Mouse (Mus musculus) hindbrain, postnatal 0 days (tissue): ENCODE measurements around the gene Olfr860. TPM values are rescaled to one million over a fixed set of nuclear protein-coding genes. Genes with fewer than 3 reads are reported as not detected.
"Not testable (repeated sequence)": the region's sequence is repeated elsewhere in the genome, so short reads cannot be mapped to it uniquely, and the experiment has no call there.

Experiments used
- ATAC-seq: fragments of 200-750 bp; cut with Nextera tagmentation; 2 replicates; pipeline ENCODE4 v1.8.0; 2017; ENCODE audit warnings: mild to moderate bottlenecking, moderate TSS enrichment, moderate library complexity
- DNase-seq: peaks from one replicate; pipeline ENCODE4 v3.0.0-alpha.2; 2015; ENCODE audit warnings: low spot score
- H3K27ac ChIP-seq: fragments of 300-500 bp; sonication (generic); 2 replicates; pipeline ENCODE4 v1.5.1; 2014; ENCODE audit warnings: mild to moderate bottlenecking
- H3K27me3 ChIP-seq: fragments of 300-500 bp; sonication (generic); 2 replicates; pipeline ENCODE4 v1.6.1; 2014; ENCODE audit warnings: low read length, mixed read lengths; ENCODE audit not compliant: insufficient read depth
- H3K36me3 ChIP-seq: fragments of 300-500 bp; sonication (generic); 2 replicates; pipeline ENCODE4 v1.6.1; 2014; ENCODE audit warnings: low read length, mixed read lengths; ENCODE audit not compliant: insufficient read depth
- H3K4me1 ChIP-seq: fragments of 300-500 bp; sonication (generic); 2 replicates; pipeline ENCODE4 v1.6.1; 2014; ENCODE audit warnings: antibody characterized with exemption, low read length, mixed read lengths; ENCODE audit not compliant: insufficient read depth
- H3K4me2 ChIP-seq: fragments of 300-500 bp; sonication (generic); 2 replicates; pipeline ENCODE4 v1.6.1; 2014; ENCODE audit warnings: low read depth, mild to moderate bottlenecking, low read length, moderate library complexity, mixed read lengths
- H3K4me3 ChIP-seq: fragments of 300-500 bp; sonication (generic); 2 replicates; pipeline ENCODE4 v1.5.1; 2014; ENCODE audit warnings: low read length
- H3K9ac ChIP-seq: fragments of 300-500 bp; sonication (generic); replicated peaks from 2 replicates; pipeline ENCODE4 v1.6.1; 2014; ENCODE audit warnings: mild to moderate bottlenecking, low read length, moderate library complexity, mixed read lengths
- H3K9me3 ChIP-seq: fragments of 300-500 bp; sonication (generic); 2 replicates; pipeline ENCODE4 v1.6.1; 2016; ENCODE audit warnings: low read length, mixed read lengths
- CTCF ChIP-seq: IDR thresholded peaks from 2 replicates; pipeline ENCODE4 v1.5.1; 2016; ENCODE audit warnings: antibody characterized with exemption, control low read depth, low read depth
- WGBS: fragments of 180-500 bp; shearing (Covaris S2); extraction: QIAGEN DNeasy Blood & Tissue Kit; methylation state at CpG from one replicate; pipeline ENCODE4 v1.1.7; 2014; 5-methylcytosine and 5-hydroxymethylcytosine counted together
- polyA plus RNA-seq: library from polyadenylated mRNA; unstranded; fragments of >200 nt; fragmentation: Nextera tagmentation; extraction: Ambion mirVana; gene quantifications from 2 replicates; pipeline ENCODE4 v1.2.1, GENCODE M21; 2015
- total RNA-seq: library from RNA; depleted of rRNA; stranded (reverse); fragments of >200 nt; gene quantifications from 2 replicates; pipeline ENCODE4 v1.2.3, GENCODE M21; 2014; rRNA removed

The Olfr860 gene
- not detected in 2 replicates for total RNA-seq
- polyA plus RNA-seq: not detected in 2 replicates

GRCm38 (mm10) chr9:19849647-19850046, at the start of gene Olfr860:
Gene Olfr860, minus strand, starts transcription at chr9:19849747.
- no peak within 1 kb of the TSS for H3K4me2 ChIP-seq
- no peak within 1 kb of the TSS for H3K27ac ChIP-seq
- DNase-seq (no peak), ATAC-seq (no peak)
- no peak for TF ChIP-seq CTCF
- 87% methylated on average over 1 of the region's 1 CpGs for WGBS
- H3K9ac ChIP-seq: no peak within 1 kb of the TSS
- no peaks in the 10 kb centered on the region for H3K36me3 ChIP-seq
- no peaks in the 10 kb centered on the region for H3K27me3 ChIP-seq
- H3K4me1 ChIP-seq: no peaks in the 10 kb centered on the region
- no peaks in the 10 kb centered on the region; the same call in 1 of the 2 replicates for H3K9me3 ChIP-seq
- no peak within 1 kb of the TSS for H3K4me3 ChIP-seq

GRCm38 (mm10) chr9:19887904-19888303, 38.4 kb upstream of the Olfr860 start, which contains the start of gene Olfr862:
Gene Olfr862, minus strand, starts transcription at chr9:19888004.
- H3K4me3 ChIP-seq: no peak within 1 kb of the TSS
- ATAC-seq (no peak), DNase-seq (no peak)
- peaks cover 13% of the 10 kb centered on the region for H3K9me3 ChIP-seq
- H3K4me2 ChIP-seq: no peak within 1 kb of the TSS
- H3K36me3 ChIP-seq: no peaks in the 10 kb centered on the region
- no peak for TF ChIP-seq CTCF
- no peaks in the 10 kb centered on the region for H3K27me3 ChIP-seq
- no peaks in the 10 kb centered on the region for H3K4me1 ChIP-seq
- H3K27ac ChIP-seq: no peak within 1 kb of the TSS
- no peak within 1 kb of the TSS for H3K9ac ChIP-seq

- not testable (repeated sequence) for H3K4me3 ChIP-seq, H3K36me3 ChIP-seq, H3K9ac ChIP-seq, DNase-seq, H3K27me3 ChIP-seq, ATAC-seq, H3K9me3 ChIP-seq, H3K4me2 ChIP-seq, H3K4me1 ChIP-seq, H3K27ac ChIP-seq
- 61% methylated on average over 1 of the region's 1 CpGs for WGBS
Observed at GRCm38 (mm10) chr9:19804606-19805005, 44.9 kb downstream of the Olfr860 start, which contains the start of gene Olfr859. Gene Olfr859, plus strand, starts transcription at chr9:19804906.

GRCm38 (mm10) chr9:19803000-19803399, 46.5 kb downstream of the Olfr860 start:
- Histone ChIP-seq H3K36me3 (no peaks in the 10 kb centered on the region), H3K4me1 (no peaks in the 10 kb centered on the region), H3K4me2 (no peak overlapping the region), H3K27ac (no peak overlapping the region), H3K9ac (no peak overlapping the region), H3K4me3 (no peak overlapping the region), H3K27me3 (no peaks in the 10 kb centered on the region), H3K9me3 (no peaks in the 10 kb centered on the region)
- no peak for TF ChIP-seq CTCF
- WGBS: 77% methylated on average over 1 of the region's 1 CpGs
- DNase-seq: no peak
- no peak for ATAC-seq

Other genes starting within 250 kb of the Olfr860 start
- 24.6 and 31.8 TPM in 2 replicates for gene Zfp317, start 227.6 kb downstream of the Olfr860 start, total RNA-seq
- 20.4 and 22.2 TPM in 2 replicates for gene Zfp317, start 227.6 kb downstream of the Olfr860 start, polyA plus RNA-seq
- not detected in 2 replicates for gene Olfr857, start 140.3 kb downstream of the Olfr860 start, total RNA-seq
- gene Olfr857, start 140.3 kb downstream of the Olfr860 start, polyA plus RNA-seq: not detected in 2 replicates
- gene Olfr58, start 69.5 kb downstream of the Olfr860 start, total RNA-seq: not detected in 2 replicates
- gene Olfr58, start 69.5 kb downstream of the Olfr860 start, polyA plus RNA-seq: not detected in 2 replicates
- gene Olfr859, start 44.8 kb downstream of the Olfr860 start, total RNA-seq: not detected in 2 replicates
- not detected in 2 replicates for gene Olfr859, start 44.8 kb downstream of the Olfr860 start, polyA plus RNA-seq
- not detected in 2 replicates for gene Olfr862, start 38.3 kb upstream of the Olfr860 start, total RNA-seq
- gene Olfr862, start 38.3 kb upstream of the Olfr860 start, polyA plus RNA-seq: not detected in 2 replicates
- gene Olfr77, start 67.1 kb upstream of the Olfr860 start, total RNA-seq: not detected in 2 replicates
- gene Olfr77, start 67.1 kb upstream of the Olfr860 start, polyA plus RNA-seq: 0.14 and 0.19 TPM in 2 replicates
- not detected in 2 replicates for gene Olfr866, start 178.3 kb upstream of the Olfr860 start, total RNA-seq
- not detected in 2 replicates for gene Olfr866, start 178.3 kb upstream of the Olfr860 start, polyA plus RNA-seq
- not detected in 2 replicates for gene Olfr867, start 207.8 kb upstream of the Olfr860 start, total RNA-seq
- gene Olfr867, start 207.8 kb upstream of the Olfr860 start, polyA plus RNA-seq: not detected in 2 replicates
- gene Olfr868, start 248.9 kb upstream of the Olfr860 start, total RNA-seq: not detected in 2 replicates
- not detected in 2 replicates for gene Olfr868, start 248.9 kb upstream of the Olfr860 start, polyA plus RNA-seq